ENCODE assay signal across 10 mouse cellular contexts in genomic region chr4:101860873-101861272, GRCm38 (mm10). TPM values are rescaled to one million over a fixed set of nuclear protein-coding genes. Genes with fewer than 3 reads are reported as not detected.
DNase-seq lines count a peak whose midpoint lies in the region; ATAC-seq lines count a peak whose summit lies in the region.
"Had no signal": no experiment of that assay in that cellular context is flagged by ENCODE, and none has a peak within 500 bp of the region (broad histone marks: within the 10 kb centered on the region; RNA-seq: fewer than 3 reads in every experiment).

No protein-coding gene starts in this region.

- no peaks in the 10 kb centered on the region for H3K27me3 ChIP-seq in kidney, embryonic 15.5 days
- H3K27me3 ChIP-seq: heart, embryonic 13.5 days; megakaryocyte, embryonic 14.5 days had no signal

- H3K4me1 ChIP-seq in kidney, embryonic 15.5 days, result no peaks in the 10 kb centered on the region
- H3K4me1 ChIP-seq: heart, embryonic 13.5 days; megakaryocyte, embryonic 14.5 days had no signal

- peak; percentile 23 for DNase-seq in adrenal gland, postnatal 14 days
- no peak for DNase-seq in adrenal gland, adult 8-10 months
- DNase-seq in right cerebral cortex, adult 18-20 months, result peak; percentile 44
- DNase-seq in right cerebral cortex, postnatal 4 days, result no peak
- peak; percentile 7 for DNase-seq in lung, postnatal 25 days (ENCODE audit: low spot score)
- no peak for DNase-seq in urinary bladder, postnatal 14 days (ENCODE audit: low spot score)
- DNase-seq in ovary, postnatal 36 days (ENCODE audit: low spot score), result no peak

- no peak overlapping the region for H3K4me3 ChIP-seq in kidney, embryonic 15.5 days (replicated peaks)
- H3K4me3 ChIP-seq: heart, embryonic 13.5 days; megakaryocyte, embryonic 14.5 days had no signal

- H3K9ac ChIP-seq in kidney, embryonic 15.5 days, result no peak overlapping the region
- H3K9ac ChIP-seq: heart, embryonic 13.5 days had no signal

- no peak overlapping the region for H3K4me2 ChIP-seq in kidney, embryonic 15.5 days
- H3K4me2 ChIP-seq: heart, embryonic 13.5 days had no signal

- no peaks in the 10 kb centered on the region for H3K9me3 ChIP-seq in kidney, embryonic 15.5 days (replicated peaks)
- H3K9me3 ChIP-seq: heart, embryonic 13.5 days had no signal

- 41% methylated on average over 6 of the region's 6 CpGs for WGBS in kidney, embryonic 15.5 days

- peak; percentile 67; the same call in 1 of the 2 replicates for ATAC-seq in kidney, embryonic 15.5 days (replicated peaks; ENCODE audit: low FRiP score)

- no peak overlapping the region for H3K27ac ChIP-seq in kidney, embryonic 15.5 days
- H3K27ac ChIP-seq: heart, embryonic 13.5 days had no signal

- no peaks in the 10 kb centered on the region for H3K36me3 ChIP-seq in kidney, embryonic 15.5 days
- H3K36me3 ChIP-seq: heart, embryonic 13.5 days had no signal

RNA-seq across cellular contexts. Expression of gene B020004J07Rik, which starts 17.1 kb away (rescaled TPM):
- not detected in 2 replicates for total RNA-seq in adrenal gland, postnatal 14 days (2021)
- total RNA-seq in adrenal gland, adult 8-10 months (2022), result not detected
- polyA plus RNA-seq in kidney, embryonic 15.5 days (2015; fragmentation: Nextera tagmentation; extraction: Ambion mirVana), result not detected in 2 replicates
- polyA plus RNA-seq: heart, embryonic 13.5 days had no signal

RNA-seq across cellular contexts. Expression of gene C130073F10Rik, which starts 32.7 kb away (rescaled TPM):
- not detected in 2 replicates for total RNA-seq in adrenal gland, postnatal 14 days (2021)
- total RNA-seq in adrenal gland, adult 8-10 months (2022), result not detected
- not detected in 2 replicates for polyA plus RNA-seq in kidney, embryonic 15.5 days (2015; fragmentation: Nextera tagmentation; extraction: Ambion mirVana)
- polyA plus RNA-seq: heart, embryonic 13.5 days had no signal

RNA-seq across cellular contexts. Expression of gene Gm12800, which starts 48.0 kb away (rescaled TPM):
- not detected in 2 replicates for total RNA-seq in adrenal gland, postnatal 14 days (2021)
- total RNA-seq in adrenal gland, adult 8-10 months (2022), result not detected
- not detected in 2 replicates for polyA plus RNA-seq in kidney, embryonic 15.5 days (2015; fragmentation: Nextera tagmentation; extraction: Ambion mirVana)
- polyA plus RNA-seq: heart, embryonic 13.5 days had no signal

Comparison
In these comparisons a context has a peak if more than half of its experiments do, and no peak if none do; other contexts are left out.
1. DNase-seq: peak in adrenal gland, postnatal 14 days (single experiment), right cerebral cortex, adult 18-20 months (single experiment) and lung, postnatal 25 days (single experiment); none in adrenal gland, adult 8-10 months (single experiment), right cerebral cortex, postnatal 4 days (single experiment), urinary bladder, postnatal 14 days (single experiment) and ovary, postnatal 36 days (single experiment).